Mouse (Mus musculus) spleen, adult 12 weeks (tissue): Measurements from ENCODE around the gene Scaf4.
"Not testable (repeated sequence)": the region's sequence is repeated elsewhere in the genome, so short reads cannot be mapped to it uniquely, and the experiment has no call there.

ENCODE experiments used
- DNase-seq: peaks from one replicate; pipeline ENCODE4 v3.0.0; 2022; ENCODE audit warnings: low spot score

The Scaf4 gene

DNA sequence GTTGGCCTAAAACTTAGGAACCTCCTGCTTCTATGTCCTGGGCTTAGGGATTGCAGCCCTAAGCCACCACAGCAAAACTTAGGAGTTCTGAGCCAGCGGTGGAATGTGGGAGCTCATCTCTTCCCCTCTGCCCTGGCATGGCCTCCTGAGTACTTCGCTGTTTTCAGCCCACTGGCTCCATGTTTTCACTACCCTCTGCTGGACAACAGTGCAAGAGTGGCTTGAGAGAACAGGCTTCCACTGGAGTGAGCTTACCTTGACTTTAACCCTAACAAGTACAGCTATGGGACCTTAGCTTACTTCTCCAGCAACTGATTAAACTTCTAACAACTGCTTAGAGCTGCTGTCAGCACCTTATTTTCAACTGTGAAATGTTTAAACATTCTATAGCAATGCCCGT lies 49.1 kb downstream of the Scaf4 start:
- DNase-seq: no peak

DNA sequence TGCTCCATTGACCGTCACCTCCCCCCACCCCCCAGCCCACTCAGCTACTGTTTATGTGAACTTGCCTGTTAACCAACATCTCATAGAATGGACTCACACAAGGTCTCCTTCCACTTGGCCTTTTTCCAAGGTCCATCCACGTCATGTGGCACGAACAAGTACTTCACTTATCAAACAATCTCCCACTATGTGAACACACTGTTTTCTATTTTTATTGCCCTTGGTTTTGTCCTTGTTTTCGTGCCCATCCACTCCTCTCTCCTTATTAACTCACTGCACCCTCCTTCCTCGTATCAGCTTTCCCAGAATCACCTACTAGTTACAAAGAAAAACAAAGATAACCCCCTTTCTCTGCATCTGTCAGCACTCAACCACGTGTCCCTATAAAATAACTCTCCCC lies 49.7 kb downstream of the Scaf4 start:
- no peak for DNase-seq

DNA sequence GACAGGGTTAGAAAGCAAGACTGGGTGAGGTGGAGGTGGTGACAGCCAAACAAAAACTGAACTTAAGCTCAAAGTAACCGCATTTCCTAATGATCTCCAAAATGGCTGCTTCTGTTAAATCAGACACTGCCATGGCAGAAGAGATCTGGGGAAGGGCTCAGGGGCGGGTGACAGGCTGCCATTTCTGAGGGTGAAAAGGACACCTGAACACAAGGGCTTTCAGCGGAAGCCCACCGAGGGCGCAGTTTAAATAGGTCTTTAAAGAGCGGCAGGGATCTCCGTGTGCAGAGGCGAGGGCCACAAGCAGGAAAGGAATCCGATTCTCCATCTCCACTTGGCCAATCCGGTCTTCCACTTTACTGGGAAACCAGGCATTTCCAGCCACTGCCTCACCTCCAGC lies 50.6 kb downstream of the Scaf4 start:
- no peak for DNase-seq

DNA sequence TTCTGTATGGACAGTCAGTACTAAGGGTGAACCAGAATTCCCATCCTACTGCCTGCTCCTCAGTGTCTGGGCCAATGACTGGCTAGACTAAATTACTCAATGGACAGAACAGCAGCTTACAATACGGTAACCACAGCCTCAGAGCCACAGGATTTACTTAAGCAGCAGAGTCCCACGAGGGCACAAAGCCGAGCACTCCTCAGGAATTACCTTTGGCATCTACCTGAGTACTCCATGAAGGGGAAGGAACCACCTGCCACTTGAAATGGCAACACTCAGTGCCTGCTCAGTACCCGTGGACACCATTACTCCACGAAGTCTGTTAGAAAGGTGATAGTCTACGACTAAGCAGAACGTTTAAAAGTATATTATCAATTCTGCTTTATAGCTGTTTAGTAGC lies 53.0 kb downstream of the Scaf4 start:
- DNase-seq: no peak

DNA sequence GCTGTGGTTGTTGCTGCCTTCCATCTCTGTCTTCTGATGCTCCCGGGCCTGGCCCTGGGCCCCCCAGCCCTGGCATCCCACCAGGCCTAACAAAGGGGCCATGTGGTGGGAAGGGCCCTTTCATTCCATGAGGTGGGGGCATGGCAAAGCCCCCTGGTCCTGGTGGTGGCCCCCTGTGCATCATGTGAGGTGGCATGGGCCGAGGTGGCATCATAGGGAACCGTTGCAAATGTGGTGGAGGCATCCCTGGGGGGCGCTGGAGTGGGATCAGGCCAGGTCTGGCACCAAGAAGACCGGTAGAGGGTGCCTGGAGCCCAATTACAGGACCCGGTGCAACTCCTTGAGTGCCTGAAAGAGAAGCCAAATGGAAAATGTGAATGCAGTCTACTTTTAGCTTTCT lies 54.4 kb downstream of the Scaf4 start:
- no peak for DNase-seq

DNA sequence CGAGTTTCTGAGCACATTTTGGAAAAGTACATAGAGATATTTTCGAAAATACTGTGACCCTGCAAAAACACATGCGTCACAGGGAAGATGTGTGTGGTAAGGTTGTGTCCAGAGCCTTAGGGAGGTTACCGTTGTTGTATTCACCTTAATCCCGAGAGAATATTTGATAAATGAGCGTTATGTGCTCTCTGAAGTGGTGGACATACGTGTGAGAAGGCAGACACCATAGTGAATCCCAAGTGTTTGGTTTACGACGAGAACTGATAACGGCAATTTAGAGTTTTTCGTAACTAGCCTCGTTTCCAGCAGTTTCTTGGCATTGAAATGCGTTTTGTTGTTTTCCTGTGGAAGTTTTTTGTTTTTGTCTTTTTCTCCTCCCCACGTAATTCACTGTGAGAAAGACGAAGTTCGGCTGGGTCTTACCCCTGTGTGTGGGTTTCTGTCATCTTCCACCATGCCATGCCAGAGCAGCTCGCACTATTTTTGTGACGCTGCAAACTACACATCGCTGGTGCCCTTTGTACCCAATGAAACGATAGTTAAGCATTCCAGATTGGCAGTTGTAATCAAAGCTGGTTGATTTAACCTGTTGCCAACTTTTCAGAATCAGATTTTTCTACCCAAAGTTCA lies 62.7 kb downstream of the Scaf4 start:
- DNase-seq: no peak

DNA sequence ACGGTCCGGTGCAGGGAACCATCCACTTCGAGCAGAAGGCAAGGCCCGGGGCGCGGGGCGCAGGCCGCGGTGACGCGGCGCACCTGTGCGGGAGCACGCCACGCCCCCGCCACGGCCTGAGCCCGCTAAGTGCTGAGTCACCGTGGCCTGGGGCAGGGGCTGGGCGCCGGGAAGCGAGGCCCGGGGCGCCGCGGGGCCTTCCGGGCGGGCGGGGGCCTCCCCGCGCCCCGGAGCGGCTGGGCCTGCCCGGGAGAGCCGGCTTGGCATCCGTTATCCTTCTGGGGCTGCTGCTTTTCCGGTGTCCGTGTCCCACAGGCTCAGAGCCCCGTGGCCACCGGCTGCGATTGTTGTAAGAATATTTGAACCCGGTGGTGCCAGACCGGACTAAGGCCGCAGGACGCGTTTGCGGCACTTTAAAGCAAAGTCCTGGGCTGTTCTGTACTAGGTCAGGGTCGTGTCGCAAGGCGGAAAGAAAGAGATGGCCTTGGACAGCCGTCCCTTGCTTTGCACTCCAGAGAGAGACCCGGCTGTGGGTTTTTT lies 63.3 kb downstream of the Scaf4 start:
- no peak for DNase-seq

DNA sequence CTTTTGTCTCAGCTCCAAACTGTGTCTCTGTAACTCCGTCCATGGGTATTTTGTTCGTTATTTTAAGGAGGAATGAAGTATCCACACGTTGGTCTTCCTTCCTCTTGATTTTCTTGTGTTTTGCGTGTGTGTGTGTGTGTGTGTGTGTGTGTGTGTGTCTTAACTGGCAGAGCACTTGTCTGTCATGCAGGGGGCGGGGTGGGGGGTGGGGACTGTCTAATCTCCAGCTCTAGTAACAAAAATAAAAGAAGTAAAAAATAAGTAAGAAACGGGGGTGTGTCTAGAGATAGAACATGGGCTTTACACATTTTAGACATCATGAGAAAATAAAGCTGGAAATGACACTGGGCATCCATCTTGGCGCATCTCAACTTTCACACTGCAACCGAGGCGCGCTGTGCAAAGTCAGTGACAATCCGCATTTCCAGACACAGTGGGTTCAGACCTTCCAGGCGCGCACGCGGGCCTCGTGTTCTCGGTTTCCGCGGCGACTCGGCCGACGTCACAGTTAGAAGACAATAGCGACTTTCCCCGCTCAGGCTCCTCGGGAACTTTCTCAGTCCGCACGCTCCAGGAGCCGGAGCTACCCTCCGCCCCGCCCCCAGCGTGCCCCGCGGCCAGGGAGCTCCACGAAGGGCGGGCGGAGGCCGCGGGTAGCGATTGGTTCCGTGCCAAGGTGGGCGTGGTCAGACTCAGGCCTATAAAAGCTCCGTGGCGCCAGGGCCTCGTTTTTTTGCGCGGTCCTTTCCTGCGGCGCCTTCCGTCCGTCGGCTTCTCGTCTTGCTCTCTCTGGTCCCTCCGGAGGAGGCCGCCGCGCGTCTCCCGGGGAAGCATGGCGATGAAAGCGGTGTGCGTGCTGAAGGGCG lies 64.0 kb downstream of the Scaf4 start, which contains the start of gene Sod1:
TSS of gene Sod1 (plus strand) at position 729 of the 866 bp plus-strand sequence.
- DNase-seq: peak; percentile 97

DNA sequence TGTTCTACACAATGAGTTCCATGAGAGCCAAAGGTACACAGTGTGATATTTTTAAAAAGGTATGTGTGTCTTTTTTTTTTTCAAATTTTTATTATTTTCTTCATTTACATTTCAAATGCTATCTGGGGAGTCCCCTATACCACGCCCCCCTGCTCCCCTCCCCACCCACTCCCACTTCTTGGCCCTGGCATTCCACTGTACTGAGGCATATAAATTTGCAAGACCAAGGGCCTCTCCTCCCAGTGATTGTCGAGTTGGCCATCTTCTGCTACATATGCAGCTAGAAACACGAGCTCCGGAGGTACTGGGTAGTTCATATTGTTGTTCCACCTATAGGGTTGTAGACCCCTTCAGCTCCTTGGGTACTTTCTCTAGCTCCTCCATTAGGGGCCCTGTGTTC lies 64.9 kb downstream of the Scaf4 start:
- DNase-seq: not testable (repeated sequence)

DNA sequence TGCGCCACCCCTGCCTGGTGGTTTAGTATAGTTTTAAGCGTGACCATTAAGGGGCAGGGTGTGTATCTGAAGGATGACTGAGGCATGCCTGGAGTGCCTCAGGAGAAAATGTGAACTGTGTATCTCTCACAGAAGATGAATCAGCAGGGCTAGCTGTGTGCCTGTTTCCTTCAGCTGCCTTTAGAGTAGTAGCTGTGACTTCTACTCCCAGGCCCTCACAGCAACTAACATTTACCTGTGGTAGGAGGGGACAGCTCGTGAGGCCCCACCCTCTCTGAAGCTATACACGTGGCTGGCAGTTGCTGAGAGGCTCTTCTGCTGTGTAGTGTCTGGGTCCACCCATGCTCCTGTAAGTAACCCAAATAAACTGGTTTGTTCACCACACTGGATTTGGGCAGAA lies 66.4 kb downstream of the Scaf4 start:
- DNase-seq: no peak

DNA sequence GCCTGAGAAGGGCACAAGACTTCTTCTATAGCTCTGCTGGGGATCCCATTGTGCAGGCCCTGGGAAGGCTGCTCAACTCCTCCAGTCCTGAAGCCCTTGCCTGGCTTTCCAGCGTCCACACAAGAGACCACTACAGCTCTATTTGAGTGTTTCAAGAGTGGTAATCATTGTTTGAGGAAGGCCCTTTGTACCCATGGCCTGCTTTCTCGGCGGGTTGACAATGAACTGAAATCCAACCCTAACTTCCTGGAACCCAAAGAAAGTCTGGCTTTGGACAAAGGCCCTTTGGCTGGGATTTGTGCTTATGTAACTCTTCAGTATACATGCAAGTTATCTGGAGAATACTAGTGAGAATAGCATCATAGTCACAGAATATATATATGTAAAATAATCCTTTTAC lies 66.9 kb downstream of the Scaf4 start:
- DNase-seq: no peak

DNA sequence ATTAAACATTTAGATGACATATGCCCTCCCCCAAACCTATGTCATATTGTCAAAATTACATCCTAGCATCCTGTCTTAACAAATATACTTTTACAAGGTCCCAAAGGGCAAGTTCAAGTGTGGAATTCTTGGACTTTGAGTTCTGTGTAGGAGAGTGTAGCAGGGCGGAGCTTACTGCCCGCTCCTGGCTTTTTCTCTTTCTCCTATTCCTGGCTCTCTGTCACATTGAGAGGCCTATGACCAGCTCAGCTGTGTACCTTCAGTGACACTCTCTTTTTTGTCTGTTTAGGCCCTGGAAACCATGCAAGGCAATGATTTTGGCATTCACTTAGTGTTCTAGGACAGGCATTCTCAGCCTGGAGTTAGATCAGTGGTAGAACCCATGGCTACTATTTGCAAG lies 67.9 kb downstream of the Scaf4 start:
- DNase-seq: no peak

DNA sequence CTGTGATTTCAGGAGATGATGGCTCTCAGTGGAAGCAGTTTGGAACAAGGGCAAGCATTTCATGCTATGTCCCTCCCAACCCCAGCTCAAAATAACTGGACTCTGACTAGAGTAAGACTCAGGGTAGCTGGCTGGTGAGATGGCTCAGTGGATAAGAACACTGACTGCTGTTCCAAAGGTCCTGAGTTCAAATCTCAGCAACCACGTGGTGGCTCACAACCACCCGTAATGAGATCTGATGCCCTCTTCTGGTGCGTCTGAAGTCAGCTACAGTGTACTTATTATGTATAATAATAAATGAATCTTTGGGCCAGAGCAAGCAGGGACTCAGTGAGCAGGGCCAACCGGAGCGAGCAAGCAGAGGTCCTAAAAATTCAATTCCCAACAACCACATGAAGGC lies 68.4 kb downstream of the Scaf4 start:
- not testable (repeated sequence) for DNase-seq

DNA sequence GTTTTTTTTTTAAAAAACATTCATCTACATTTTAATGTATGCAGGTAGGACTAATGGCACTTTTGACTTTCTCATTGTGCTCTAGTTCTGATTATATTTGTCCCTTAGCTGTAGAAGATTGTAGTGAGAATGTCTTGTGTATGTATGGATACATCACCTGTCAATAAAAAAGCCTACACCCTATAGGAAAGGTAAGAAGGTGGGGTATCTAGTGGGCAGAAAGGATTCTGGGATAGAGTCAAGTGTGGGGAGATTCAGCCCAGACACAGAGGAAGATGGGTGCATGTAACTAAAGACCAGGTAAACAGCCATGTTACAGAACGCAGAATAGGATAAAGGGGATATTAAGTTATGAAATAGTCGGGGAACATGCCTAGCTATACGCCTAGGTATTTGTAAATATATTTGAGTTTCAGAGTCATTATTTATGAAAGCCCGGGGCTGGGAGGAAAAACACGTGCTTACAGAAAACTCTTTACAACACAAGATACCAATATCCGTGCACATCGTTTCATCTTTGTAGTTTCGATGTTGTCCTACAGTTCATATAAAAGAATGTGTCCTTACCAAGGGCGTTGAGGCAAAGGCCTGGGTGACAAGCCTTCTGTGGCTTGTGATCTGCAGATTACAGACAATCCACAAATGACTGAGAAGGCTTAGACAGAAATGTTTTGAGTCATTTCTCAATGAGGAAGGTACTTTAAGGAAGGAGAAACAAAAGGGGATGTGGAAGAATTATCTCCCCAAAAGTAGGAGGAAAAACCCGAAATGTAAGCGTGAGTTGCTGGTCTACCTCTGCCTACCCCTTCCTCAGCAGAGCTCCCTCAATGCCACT lies 69.4 kb downstream of the Scaf4 start:
- no peak for DNase-seq

DNA sequence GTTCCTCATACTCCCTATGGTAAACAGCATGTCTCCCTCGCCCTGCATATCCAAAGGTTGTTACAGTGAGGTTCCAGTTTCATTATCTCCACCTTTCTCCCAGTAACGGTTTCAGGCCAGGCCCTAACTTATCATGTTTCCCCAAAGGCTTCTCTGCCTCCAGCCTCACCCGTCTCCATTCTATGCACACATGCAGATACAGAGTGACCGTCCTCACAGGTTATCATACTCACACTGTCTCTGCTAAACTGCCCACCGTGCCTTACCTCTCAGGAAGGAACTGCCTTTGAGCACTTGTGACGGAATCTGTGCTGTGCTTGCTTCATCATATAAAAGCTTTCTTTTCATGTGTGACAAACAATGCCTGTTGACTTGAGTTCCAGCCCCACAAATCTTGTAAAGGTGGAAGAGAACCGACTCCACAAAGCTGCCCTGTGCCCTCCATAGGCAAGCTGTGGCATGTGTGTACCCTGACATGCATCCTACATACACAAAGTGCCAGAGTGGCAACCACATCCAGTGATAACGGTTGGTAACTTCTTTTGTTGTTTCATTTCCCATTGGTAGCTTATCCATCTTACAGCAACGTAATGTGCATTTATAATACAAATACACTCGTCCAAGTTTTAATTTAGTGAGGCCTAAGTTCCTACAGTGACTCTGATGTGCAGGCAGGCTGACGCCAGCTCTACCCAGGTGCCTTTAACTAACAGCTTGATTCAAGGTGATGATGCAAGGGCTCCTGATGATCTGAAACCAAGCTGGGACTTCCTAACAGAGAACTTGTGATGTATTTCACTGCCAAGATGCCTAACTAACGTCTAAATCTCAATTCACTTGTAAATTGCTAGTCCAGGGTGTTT lies 70.6 kb downstream of the Scaf4 start:
- DNase-seq: no peak

DNA sequence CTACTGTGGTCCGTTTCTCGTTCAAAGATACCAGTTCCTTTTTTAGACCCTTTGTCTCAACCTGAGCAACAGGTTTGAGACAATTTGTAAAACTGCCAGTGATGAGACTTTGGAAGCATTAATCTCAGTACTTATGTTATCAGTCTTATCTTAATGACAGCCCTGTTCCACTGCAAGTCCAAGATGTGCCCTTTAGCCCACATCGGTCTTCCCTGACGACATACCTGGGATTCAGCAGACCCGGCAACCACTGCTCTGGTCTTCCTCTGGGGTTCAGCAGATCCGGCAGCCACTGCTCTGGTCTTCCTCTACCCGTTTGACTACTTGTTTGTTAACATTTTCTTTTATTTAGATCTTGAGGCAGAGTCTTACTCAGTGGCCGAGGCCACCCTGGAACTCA lies 72.5 kb downstream of the Scaf4 start:
- no peak for DNase-seq

DNA sequence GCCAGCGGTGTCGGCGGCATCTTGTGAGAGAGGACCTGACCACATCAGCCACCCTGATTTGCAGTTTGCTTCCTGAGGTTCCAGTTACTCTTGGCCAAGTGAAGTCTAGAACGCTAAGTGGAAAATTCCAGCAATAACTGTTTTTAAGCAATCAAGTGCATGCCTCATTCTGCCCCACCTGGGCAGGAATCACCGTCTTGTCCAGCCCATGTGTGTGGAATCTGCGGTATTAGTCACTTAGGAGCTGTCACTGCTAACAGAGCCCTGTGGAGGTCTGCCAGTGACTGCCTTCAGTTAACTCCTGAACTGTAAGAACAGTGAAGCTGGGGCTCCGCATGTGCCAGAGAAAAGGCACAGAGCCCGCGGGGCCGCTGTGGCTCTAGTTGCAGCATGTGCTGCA lies 73.6 kb downstream of the Scaf4 start:
- DNase-seq: no peak

DNA sequence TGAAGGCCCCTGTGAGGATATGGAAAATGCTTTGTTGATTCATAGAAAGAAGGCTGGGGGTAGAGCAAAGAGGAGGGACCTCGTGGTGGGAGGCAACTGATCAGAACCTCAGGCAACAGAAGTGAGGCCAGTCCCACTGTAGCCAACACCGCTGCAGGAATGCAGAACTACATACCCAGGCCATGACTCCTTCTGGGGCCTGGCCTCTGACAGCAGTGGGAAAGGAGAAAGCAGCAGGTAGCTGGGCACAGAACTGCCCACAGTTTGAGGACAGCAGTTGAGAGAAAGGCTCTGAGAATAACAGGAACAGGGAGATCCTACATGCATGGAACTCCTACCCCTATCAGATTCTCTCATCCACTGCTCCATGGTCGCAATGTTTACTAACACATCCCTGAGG lies 75.3 kb downstream of the Scaf4 start:
- DNase-seq: no peak

DNA sequence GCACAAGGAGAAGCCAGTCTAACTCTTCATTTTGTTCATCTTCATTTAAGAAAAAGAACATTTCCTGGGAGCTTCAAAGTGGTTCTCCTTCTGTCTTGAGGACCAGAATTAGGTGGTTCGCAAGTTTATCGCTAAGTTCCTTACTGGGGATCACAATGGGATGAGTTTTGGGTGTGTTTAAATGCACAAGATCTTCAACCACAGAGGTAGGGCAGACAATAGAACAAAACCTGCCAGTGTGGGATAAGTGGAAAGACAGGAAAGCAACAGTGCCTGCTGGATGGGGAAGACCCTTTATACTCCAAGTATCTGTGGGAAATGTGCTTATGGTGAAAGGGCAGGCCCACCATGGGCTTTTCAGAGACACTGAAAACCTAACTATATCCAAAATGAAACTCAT lies 79.4 kb downstream of the Scaf4 start:
- DNase-seq: no peak

DNA sequence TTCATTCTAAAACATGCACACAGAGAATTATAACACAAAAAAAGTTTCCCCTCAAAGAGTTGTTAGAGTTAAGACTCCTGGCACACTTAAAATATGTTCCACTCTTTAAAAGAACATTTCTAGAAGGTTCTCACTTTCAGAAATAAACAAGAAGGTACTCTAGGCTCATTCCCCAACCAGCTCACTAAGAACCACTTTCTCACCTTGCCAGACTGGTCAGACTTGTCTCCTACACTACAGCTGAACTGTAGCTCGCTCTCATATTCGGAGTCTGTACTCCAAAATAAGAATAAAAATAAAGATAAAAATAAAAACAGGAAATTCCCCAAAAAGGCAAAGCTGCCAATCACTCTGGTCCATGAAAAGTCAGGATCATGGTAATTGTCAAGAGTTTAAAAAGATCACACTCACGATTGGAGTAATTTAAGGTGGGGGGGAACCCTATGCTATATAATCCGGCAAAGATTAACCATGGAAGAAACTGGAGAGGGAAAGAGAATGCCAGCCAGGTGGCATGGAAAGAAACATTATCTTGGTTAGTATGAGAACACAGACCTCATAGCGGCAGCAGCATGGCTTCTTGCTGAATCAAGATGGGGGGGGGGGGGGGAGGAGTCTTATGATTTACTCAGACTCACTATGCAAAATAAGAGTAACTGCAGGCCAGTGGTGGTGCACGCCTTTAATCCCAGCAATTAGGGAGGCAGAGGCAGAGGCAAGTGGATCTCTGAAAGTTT lies 80.9 kb downstream of the Scaf4 start:
- DNase-seq: no peak

DNA sequence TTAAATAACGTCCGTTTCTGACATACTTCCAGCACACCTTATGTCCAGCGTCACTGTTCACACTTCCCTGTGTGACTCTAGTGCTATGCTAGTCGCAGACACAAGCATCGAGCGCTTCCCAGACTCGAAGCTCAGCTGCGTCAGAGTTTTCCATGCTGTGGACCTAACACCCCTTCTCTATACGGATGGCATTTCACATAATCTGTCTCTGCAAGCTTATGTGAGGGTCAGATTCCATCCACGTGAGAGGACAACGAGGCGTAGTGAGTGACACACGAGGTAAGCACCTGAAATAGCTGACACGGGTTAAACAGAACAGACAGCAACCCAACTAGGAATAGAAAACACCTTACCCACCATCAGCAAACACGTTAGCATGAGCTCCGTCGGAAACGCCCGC lies 82.2 kb downstream of the Scaf4 start:
- no peak for DNase-seq
